Mouse (Mus musculus): ENCODE results near the gene Cbarp.

Gene Cbarp

DNA sequence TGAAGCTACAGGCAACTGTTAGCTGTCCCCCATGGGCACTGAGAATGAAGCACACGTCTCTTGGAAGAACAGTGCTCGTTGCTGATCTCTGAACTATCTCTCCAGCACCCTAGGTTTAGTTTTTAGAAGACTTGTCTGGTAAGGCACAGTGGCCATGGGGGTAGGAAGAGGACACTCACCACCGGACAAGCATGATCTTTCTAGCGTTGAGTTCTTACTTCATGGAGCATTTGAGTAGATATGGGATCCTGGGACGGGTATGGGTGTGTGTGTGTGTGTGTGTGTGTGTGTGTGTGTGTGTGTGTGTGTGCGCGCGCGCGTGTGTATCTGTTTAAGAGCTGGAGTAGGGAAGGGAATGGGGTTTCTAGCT lies at the start of gene Cbarp:
Gene Cbarp, minus strand, starts transcription at position 170 of the 370 bp plus-strand sequence.
- DNase-seq (ENCODE audit: low spot score in 2 of 2) = no peak

DNA sequence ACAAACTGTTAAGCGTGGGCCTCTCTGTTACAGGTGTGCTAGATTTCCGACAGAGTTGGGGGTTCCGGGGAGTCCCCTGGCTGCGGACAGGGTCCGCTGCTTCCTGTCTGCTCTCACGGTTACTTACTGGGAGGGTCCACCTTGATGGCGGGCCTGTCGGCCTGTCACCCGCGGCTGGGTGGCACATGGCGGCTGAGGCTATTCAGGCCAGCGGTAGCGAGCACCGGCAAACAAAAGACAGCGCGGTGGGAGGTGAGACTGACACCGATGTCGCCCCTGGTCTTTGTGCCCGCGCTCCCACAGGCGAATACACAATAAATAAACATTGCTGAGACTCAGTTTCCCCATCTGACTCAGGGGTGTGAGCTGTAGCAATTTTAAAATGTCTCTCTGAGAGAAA lies 49.4 kb upstream of the Cbarp start:
- no peak for DNase-seq (ENCODE audit: low spot score in 2 of 2)

DNA sequence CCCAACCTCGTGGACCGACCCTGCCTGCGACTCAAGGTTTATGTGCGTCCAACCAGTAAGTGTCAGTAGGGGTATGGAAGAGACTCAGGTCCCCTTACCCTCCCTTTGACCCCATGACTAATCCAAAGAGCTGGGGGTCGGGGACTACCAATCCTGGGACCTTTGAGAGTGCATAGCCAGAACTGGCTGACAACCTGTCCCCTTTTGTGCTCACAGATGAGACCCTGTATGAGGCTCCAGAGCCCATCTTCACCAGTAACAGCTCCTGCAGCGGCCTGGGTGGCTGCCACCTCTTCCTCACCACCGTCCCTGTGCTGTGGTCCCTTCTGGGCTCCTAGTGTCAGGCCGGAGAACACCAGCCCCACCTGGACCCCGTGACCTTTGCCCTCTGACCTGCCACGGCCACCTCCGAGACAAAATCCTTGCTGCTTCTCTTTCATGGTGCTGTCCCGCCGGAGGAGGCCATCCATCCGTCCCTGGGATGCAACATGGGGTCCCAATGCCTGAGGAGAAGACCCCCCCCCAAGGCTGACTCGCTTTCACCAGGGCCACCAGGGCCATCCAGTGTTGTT lies 47.9 kb upstream of the Cbarp start:
- DNase-seq (ENCODE audit: low spot score in 2 of 2) = no peak

DNA sequence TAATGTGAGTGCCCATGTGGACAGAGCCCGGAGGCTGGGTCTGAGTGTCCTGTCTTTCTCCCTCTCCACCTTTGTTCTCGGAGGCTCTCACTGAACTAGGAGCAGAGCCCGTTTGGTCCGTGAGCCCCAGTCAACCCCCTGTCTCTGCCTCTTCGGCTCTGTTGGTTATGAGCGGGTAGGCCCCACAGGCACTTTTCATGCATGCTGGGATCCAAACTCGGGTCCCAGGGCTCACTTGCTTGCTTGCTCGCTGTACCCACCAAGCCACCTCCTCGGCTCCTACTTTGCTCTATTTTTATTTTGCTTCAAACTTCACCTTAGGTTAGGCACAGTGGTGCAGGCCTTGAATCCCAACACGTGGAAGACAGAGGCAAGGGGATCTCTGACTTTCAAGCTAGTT lies 47.1 kb upstream of the Cbarp start:
- no peak for DNase-seq (ENCODE audit: low spot score in 2 of 2)

DNA sequence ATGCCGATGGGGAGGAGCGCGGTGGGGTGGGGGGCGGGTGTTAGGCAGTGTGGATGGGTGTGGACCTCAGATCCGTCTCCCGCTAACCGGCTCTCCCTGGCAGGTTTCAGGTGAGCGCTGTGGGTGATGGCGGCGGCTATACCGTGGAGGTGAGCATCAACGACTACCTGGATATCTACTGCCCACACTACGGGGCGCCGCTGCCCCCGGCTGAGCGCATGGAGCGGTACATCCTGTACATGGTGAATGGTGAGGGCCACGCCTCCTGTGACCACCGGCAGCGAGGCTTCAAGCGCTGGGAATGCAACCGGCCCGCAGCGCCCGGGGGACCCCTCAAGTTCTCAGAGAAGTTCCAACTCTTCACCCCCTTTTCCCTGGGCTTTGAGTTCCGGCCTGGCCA lies 46.0 kb upstream of the Cbarp start:
- no peak for DNase-seq (ENCODE audit: low spot score in 2 of 2)

DNA sequence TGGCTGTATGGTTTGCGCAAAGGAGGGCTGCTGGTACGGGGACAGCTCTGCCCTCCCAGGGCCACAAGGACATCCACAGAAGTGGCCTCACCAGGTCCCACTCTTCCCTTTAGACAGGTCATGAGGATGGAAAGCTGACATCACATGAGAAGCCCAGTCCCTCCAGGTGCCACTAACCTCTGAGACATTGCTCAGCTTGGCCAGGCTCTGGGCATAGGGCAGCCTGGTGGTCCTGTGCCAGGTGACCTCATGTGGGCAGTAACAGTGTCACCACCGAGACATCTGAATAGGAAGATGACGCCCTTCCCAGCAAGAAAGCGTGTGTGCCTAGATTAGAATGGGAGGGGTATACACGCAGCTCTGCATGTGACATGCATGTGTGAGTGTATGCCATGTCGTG lies 41.9 kb upstream of the Cbarp start:
- no peak for DNase-seq (ENCODE audit: low spot score in 2 of 2)

DNA sequence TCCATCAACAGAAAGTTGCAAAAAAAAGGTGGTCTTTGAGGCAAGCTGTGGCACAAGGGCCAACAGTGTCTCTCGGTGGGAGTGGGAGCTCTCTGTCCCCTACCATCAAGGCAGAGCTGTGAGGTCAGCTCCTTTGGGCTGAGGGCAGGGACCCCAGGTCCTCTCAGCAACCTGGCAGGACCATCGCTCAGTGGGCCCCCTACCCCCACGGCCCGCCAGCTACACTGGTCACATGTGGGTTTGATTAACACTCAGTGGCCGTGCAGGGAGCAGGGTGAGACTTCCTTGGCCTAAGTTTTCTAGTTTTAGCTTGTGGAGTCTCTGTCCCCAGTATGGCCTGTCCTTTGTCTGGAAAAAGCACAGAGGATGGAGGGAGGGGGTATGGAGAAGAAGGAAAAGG lies 40.2 kb upstream of the Cbarp start:
- no peak for DNase-seq (ENCODE audit: low spot score in 2 of 2)

DNA sequence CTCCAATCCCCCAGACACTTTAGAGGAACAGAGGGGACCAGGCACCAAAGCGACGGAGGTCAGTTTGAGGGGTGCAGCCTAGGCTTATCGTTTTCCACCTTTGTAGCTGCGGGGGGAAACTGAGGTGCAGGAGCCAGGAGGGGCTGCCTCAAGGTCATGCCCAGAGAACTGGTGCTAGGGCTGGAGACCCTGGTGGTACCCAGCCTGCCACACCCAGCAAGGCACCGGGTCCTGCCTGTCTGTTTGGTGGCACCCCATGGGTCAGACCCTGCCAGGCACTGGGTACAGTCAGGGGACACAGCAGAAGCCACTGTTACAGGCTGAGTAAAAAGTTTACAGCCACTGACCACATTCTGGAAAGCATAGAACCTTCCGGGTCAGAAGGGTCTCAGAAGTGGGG lies 39.7 kb upstream of the Cbarp start:
- no peak for DNase-seq (ENCODE audit: low spot score in 2 of 2)

DNA sequence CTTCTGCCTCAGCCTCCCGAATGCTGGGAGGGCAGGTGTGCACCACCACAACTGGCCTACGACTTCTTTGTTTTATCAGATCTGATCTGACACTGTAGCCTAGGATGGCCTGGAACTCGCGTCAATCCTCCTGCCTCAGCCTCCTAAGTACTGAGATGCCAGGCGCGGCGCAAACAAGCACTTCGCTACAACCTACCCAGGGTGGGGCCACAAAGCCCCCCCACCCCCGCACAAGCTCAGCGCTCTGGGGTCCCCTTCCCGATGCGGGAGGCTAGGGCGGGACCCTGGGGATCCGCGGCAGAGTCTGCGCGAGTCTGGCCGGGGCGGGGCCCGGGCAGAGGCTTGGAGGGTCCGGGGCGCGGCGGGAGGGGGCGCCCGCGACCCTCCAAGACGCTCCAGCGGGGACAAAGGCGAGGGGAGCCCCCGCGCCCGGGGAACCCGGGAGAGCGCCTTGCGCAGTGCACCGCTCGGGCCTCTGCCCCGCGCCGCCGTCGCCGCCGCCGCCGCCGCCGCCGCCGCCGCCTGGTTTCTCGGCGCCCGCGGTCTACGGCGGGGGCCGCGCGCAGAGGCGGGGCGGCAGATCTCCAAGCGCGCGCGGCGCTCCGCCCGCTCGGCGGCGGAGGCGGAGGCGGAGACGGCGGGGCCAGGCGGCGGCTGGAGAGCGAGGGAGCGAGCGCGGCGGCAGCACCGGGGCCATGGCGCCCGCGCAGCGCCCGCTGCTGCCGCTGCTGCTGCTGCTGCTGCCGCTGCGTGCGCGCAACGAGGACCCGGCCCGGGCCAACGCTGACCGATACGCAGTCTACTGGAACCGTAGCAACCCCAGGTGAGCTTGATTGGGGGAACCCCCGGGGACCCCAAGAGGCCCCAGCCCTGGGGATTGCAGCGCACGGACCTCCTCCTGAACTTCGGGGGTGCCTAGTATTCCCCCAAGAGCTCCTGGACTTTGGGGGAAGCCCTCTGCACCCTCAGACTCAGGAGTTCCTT lies 38.7 kb upstream of the Cbarp start, which contains the start of gene Efna2:
Gene Efna2, plus strand, starts transcription at position 415 of the 984 bp plus-strand sequence.
- DNase-seq (ENCODE audit: low spot score in 2 of 2) = peak in 1 of 2 experiments; percentile 23

DNA sequence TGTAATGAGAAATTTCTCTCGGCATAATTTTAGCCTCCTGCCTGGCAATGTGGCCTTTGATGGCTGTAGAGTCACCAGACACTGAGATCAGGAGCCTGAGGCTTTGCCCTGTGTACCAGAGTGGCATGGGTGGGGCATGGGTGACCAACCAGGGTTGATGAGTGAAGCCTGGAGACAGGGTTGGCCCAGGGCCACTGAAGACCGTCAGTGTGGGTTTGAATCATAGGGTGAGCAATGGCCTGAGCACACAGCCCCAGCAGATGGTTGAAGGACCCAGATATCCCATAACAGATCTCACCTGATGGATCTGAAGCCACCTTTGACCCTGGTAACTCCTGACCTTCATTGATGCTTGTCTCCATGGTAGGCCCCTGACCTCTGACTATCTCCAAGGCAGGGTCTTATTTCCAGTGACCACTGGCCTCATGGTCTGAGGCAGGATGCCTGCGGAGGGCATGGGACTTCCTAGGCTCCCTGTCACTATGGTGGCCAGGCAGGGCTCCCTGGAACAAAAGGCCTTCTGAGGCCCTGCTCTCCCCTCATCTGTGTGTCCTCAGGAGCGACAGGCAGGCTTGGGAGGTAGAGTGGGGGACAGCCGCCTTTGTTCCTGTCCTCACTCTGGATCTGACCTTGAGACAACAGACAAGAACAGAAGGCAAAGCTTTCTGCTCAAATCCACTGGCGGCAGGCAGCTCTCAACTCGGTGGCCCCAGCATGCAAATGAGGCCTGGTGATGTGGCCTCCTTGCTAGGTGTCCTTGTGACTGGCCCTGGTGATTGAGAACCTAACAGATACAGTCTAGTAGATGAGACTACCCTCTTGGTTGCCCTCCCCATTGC lies 37.0 kb upstream of the Cbarp start:
- no peak for DNase-seq (ENCODE audit: low spot score in 2 of 2)

DNA sequence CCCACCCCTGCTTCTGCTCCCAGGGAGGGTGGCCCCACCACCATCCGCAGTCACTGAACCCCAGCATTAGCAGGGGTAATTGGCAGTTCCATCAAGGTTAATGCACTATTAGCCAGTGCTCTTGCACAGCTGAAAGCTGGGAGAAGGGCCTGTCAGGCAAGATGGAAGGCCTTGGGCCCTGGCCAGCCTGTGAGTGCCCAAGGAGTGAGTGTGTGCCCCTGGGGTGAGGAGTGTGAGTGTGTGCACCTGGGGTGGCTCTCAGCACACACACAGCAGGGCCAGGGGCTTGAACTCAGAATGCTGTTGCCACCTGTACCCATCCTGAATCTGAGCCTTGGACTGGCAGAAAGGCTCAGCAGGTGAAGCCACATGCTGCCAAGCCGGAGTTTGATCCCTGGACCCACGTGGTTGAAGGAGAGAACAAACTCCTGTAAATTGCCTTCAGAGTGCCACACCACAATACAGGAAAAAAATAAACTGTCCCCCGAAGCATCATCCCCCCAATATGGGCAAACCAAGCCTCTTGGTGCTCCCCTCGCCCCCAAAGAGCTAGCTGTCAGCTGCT lies 35.7 kb upstream of the Cbarp start:
- no peak for DNase-seq (ENCODE audit: low spot score in 2 of 2)

DNA sequence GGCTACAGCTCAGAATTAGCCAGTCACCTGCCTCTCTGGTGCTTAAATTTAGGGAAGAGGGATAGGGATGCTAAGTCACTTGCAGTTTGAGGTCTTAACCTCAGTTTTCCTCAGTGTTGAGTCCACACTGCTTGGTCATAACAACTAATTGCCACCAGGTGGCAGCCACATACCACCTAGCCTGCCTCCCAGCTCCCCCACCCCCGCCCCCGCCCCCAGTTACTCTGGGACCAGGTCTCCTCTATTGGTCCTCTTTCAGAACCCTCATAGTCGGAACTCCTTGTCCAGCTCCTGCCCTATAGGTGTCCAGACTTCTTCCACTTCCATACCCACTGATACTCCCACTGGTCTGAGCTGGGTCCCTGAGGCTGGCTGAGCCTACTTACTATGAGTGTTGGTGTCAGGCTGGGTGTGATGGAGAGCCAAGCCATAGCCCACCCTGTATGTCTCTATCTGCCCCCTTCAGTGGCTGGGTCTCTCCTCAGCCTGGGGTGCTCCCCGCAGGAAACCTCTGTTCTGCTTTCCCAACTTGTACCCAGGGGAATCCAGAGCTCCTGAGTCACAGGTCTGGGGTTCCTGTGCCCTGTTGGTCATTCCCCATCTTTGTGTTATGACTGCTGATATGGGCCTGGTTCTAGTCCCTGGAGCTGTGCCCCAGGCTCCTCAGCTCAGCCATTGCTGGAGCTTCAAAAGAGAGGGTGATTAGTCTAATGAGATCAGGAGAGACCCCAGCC lies 35.1 kb upstream of the Cbarp start:
- DNase-seq (ENCODE audit: low spot score in 2 of 2) = peak in 1 of 2 experiments; percentile 43

DNA sequence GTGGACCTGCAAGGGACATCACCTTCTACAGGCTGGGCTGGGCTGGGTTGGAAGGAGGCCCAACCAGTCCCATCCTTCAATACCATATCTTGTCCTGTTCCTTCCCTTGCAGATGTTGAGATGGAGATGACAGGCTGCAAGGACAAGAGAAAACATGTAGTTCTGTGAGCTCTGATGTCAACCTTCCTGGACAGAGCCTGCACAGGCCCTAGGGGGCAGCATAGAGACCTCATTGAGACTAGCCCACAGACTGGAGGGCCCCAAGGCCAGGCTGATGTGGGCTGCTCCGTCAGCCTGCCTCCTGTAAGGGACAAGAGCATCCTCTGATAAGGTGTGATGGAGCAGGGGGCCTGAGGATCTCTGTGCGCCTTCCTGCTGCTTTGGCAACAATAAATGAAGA lies 34.1 kb upstream of the Cbarp start:
- peak; percentile 19 to 48 for DNase-seq (ENCODE audit: low spot score in 2 of 2)

DNA sequence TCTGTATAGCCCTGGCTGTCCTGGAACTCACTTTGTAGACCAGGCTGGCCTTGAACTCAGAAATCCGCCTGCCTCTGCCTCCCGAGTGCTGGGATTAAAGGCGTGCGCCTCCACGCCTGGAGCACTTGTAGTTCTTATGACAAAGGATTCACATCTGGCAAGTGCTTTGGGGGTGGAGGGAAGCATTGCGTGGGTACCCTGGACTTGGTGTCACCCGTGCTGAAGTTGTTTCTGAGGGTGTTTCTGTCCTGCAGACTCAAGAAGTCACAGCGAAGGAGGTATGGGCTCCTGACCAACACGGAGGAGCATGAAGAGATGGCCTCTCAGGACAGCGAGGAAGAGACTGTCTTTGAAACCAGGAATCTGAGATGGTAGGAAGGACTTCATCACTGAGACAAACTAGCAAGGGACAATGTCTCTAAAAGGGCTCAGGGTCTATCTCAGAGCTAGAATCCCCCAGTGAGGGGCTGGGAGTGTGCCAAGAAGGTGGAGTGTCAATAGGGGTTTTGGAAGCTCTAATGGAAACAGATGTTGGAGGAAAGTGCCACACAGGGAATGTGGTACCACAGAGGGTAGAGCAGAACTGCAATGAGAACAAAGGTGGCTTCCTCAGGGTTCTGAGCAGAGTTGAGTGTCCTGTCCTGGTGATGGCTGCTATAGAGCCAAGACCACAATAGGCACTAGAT lies 33.5 kb upstream of the Cbarp start:
- peak in 1 of 2 experiments; percentile 18 for DNase-seq (ENCODE audit: low spot score in 2 of 2)

DNA sequence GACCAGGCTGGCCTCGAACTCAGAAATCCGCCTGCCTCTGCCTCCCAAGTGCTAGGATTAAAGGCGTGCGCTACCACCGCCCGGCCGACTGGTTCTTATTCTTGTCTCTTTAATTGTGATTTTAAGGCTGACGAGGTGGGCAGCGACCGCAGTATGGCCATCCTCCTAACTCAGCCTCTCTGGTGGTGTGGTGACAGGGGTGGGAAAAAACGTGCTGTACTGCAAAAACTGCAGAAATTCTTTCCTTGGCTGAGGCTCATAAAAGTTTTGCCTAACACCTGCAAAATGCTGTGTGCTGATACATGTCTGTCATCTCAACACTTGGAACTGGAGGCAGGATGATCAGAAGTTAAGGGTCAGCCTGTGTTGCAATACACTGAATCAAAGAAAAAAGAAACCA lies 32.7 kb upstream of the Cbarp start:
- DNase-seq (ENCODE audit: low spot score in 2 of 2) = peak; percentile 10 to 40

DNA sequence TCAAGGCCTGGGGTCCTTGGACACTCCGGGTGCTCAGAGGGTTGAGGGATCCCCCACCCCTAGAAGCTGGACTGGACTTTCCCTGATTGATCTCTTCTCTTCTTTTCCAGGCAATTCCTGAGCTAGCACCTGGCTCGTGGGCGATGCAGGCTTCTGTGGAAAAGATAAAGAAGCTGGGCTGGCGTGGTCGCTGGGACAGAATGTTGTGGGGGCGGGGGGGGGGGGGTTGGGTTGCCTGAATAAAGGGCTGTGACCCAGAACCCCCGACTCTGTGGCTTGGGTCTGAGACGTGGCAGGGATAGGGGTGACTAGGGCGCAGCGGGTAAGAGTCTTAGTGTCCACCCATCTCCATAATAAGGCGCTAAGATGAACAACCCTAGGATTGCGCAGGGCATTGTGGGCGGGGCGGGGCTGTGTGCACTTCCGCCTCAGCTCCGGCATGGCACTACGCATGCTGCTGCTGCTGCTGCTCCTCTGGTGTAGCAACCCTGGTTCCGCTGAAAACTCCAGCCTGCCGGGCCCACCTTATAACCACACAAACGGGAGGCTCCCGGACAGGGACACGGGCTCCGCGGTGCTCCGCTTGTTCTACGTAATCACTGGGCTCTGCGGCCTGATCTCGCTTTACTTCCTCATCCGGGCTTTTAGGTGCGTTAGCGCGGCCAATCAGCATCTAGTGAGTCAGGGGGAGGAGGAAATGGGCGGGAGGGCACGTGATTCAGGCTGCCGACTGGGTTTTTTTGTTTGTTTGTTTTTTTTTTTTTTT lies 32.1 kb upstream of the Cbarp start, which contains the start of gene 1600002K03Rik:
Gene 1600002K03Rik, plus strand, starts transcription at position 418 of the 766 bp plus-strand sequence.
- DNase-seq (ENCODE audit: low spot score in 2 of 2) = peak; percentile 80 to 92

DNA sequence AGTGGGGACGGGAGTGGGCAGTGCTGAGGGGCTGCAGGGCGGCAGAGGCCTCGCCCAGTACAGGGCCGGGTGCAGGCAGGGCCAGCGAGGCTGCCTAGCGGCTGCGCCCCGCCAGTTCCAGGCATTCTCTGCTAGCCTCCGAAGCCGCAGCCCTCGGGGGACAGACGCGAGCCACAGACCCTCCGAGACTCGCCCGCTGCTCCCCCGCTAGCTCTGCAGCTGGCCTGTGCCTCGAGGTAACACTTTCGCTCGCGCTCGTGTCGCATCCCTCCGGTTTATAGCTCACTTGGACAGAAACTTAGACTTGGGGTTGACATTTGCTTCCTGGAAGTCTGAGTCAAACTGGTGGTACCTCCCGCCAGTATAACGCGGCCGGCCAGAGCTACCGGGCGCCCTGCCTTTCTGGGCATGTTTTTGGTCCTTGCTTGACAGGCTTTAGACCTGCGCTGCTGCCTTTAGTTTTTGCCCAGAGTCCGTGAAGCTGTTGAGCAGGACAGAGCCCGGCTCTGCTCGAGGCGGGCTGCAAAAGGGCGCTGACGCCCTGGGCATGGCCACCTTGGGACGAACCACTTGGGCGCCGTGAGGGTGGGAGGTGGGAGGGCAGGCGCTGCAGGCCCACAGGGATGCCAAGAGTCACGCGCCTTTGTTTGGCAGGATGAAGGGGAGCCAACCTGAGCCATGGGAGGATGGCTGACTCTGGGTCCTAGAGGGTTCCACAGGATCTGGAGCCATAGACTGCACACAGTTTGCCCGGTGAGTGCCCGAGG lies 31.3 kb upstream of the Cbarp start:
- DNase-seq (ENCODE audit: low spot score in 2 of 2) = peak; percentile 19 to 33

DNA sequence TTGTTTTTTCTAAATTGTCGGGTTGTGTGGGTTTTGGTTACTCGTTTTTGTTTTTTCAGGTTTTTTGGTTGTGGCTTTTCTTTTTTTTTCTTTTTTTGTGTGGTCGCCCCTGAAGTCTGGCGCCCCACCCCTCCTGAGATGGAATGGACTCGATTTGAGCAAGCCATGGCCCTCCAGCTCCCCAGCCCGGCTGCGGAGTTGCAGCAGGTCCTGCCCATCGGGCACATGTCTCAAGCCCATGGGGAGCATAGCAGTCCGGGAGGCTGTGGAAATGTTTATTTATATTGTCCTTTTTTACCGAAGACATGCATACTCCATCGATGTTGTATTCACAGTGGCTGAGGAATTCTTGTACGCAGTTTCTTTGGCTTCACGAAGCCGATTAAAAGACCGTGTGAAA lies 30.6 kb upstream of the Cbarp start:
- DNase-seq (ENCODE audit: low spot score in 2 of 2) = peak in 1 of 2 experiments; percentile 8

DNA sequence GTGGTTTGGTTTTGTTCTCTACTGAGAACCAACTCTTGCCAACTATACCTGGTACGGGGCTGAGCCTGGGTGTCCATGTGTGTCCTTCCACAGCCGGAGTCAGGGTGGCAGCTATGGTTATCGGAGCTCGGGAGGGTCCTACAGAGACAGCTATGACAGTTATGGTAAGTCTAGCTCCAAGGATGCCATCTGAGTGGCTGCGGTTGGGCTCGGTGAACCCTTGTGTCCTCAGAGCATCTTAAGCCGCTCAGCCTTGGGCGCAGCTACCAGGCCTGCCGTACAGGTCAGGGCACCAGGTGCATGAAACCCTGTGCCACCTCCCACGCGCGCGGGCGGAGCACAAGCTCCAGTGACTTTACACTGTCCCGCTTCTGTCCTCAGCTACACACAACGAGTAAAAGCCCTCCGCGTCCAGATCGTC lies 30.0 kb upstream of the Cbarp start:
- DNase-seq (ENCODE audit: low spot score in 2 of 2) = peak in 1 of 2 experiments; percentile 18
